Mouse (Mus musculus) CH12.LX (cell line): ENCODE measurements at regions not wholly inside any gene's neighbourhood (a gene's known extent, or its start where the extent isn't known, plus 50 kb on each side); places are given as distances from the start of the nearest gene placed in this dataset.
A peak's percentile ranks its signal among the peaks of the same experiment; 100 is the strongest.

Experiments used
- DNase-seq: peaks from one replicate; pipeline ENCODE4 v3.0.0-alpha.2; 2013; ENCODE audit errors: extremely low read depth
- H3K27ac ChIP-seq: 2 replicates; pipeline ENCODE4 v1.5.1; 2012; ENCODE audit warnings: low read depth, mild to moderate bottlenecking, control low read depth, moderate library complexity; ENCODE audit not compliant: insufficient read depth
- H3K27me3 ChIP-seq: replicated peaks from 2 replicates; pipeline ENCODE3; 2012; ENCODE audit warnings: inconsistent platforms
- H3K36me3 ChIP-seq, 2 experiments: replicated peaks in 1 of 2; 2 replicates each; pipeline versions ENCODE3 to v1.6.1; 2012; ENCODE audit warnings: inconsistent platforms in 1 of 2, low read length in 1 of 2, mild to moderate bottlenecking in 1 of 2, mixed read lengths in 1 of 2, moderate library complexity in 1 of 2; ENCODE audit not compliant: control insufficient read depth in 1 of 2, insufficient read depth in 1 of 2
- H3K4me1 ChIP-seq, 2 experiments: 2 replicates each; pipeline ENCODE4 v1.6.1; 2012; ENCODE audit warnings: inconsistent platforms in 1 of 2, moderate library complexity in 1 of 2; ENCODE audit not compliant: insufficient read depth in 2 of 2, control insufficient read depth in 1 of 2
- H3K4me2 ChIP-seq: 2 replicates; pipeline ENCODE4 v1.6.1; 2012; ENCODE audit warnings: low read depth, mild to moderate bottlenecking, control low read depth; ENCODE audit not compliant: poor library complexity, insufficient read depth, severe bottlenecking
- H3K4me3 ChIP-seq, 3 experiments: fragments of 150-350 bp in 1 of 3; sonication (generic) in 1 of 3; replicated peaks in 1 of 3; 2 replicates each; pipeline versions ENCODE3 to v1.5.1; 2011 to 2012; ENCODE audit warnings: low read depth in 2 of 3, low read length in 2 of 3, mild to moderate bottlenecking in 2 of 3, moderate library complexity in 2 of 3, control low read depth in 1 of 3, improper control_type of control experiment in 1 of 3, inconsistent platforms in 1 of 3, mixed read lengths in 1 of 3; ENCODE audit not compliant: poor library complexity in 1 of 3
- H3K79me2 ChIP-seq: replicated peaks from 2 replicates; pipeline ENCODE4 v1.6.1; 2012; ENCODE audit warnings: mild to moderate bottlenecking, moderate library complexity; ENCODE audit not compliant: control insufficient read depth, poor library complexity, insufficient read depth, severe bottlenecking; ENCODE audit errors: extremely low read depth
- H3K9ac ChIP-seq: 2 replicates; pipeline ENCODE4 v1.6.1; 2012; ENCODE audit warnings: low read depth, mild to moderate bottlenecking, control low read depth, moderate library complexity; ENCODE audit not compliant: insufficient read depth
- H3K9me3 ChIP-seq: replicated peaks from 2 replicates; pipeline ENCODE3; 2012; ENCODE audit warnings: low read length, inconsistent platforms, mixed read lengths
- CHD1 ChIP-seq: IDR thresholded peaks from 2 replicates; pipeline ENCODE4 v1.6.1; 2012; ENCODE audit warnings: low read depth, low read length, improper control_type of control experiment, inconsistent platforms
- CHD2 ChIP-seq: IDR thresholded peaks from 2 replicates; pipeline ENCODE4 v1.6.1; 2011; ENCODE audit warnings: low read length, improper control_type of control experiment
- ELF1 ChIP-seq: IDR thresholded peaks from 2 replicates; pipeline ENCODE4 v1.6.1; 2014; ENCODE audit warnings: low read depth, mild to moderate bottlenecking, inconsistent platforms, low read length, improper control_type of control experiment
- ETS1 ChIP-seq: conservative IDR thresholded peaks from 2 replicates; pipeline ENCODE4 v1.6.1; 2012; ENCODE audit warnings: low read depth, mild to moderate bottlenecking, inconsistent platforms, low read length, improper control_type of control experiment, moderate library complexity
- GABPA ChIP-seq: IDR thresholded peaks from 2 replicates; pipeline ENCODE4 v1.6.1; 2012; ENCODE audit warnings: low read depth, low read length, improper control_type of control experiment, inconsistent platforms; ENCODE audit not compliant: insufficient replicate concordance
- JUN ChIP-seq: IDR thresholded peaks from 2 replicates; pipeline ENCODE4 v1.6.1; 2011; ENCODE audit warnings: low read depth, mild to moderate bottlenecking, low read length, improper control_type of control experiment, moderate library complexity; ENCODE audit not compliant: insufficient read depth
- MAX ChIP-seq: IDR thresholded peaks from 2 replicates; pipeline ENCODE4 v1.6.1; 2011; ENCODE audit warnings: low read length, improper control_type of control experiment
- MEF2A ChIP-seq: IDR thresholded peaks from 2 replicates; pipeline ENCODE4 v1.6.1; 2014; ENCODE audit warnings: low read depth, mild to moderate bottlenecking, inconsistent platforms, low read length, improper control_type of control experiment, borderline replicate concordance
- MYC ChIP-seq: IDR thresholded peaks from 2 replicates; pipeline ENCODE4 v1.6.1; 2011; ENCODE audit warnings: low read depth, mild to moderate bottlenecking, improper control_type of control experiment, low read length
- NELFE ChIP-seq: IDR thresholded peaks from 2 replicates; pipeline ENCODE4 v1.6.1; 2011; ENCODE audit warnings: low read depth, low read length, improper control_type of control experiment
- NRF1 ChIP-seq: IDR thresholded peaks from 2 replicates; pipeline ENCODE4 v1.6.1; 2014; ENCODE audit warnings: low read depth, mild to moderate bottlenecking, inconsistent platforms, low read length, improper control_type of control experiment, moderate library complexity
- SMC3 ChIP-seq: IDR thresholded peaks from 2 replicates; pipeline ENCODE4 v1.6.1; 2011; ENCODE audit warnings: low read depth, low read length, improper control_type of control experiment
- ZMIZ1 ChIP-seq: IDR thresholded peaks from 2 replicates; pipeline ENCODE4 v1.6.1; 2012; ENCODE audit warnings: low read depth, mild to moderate bottlenecking, inconsistent platforms, low read length, improper control_type of control experiment
- ZNF384 ChIP-seq: IDR thresholded peaks from 2 replicates; pipeline ENCODE4 v1.6.1; 2012; ENCODE audit warnings: low read depth, low read length, improper control_type of control experiment, inconsistent platforms
- dilution Hi-C: fragments of 300-500 bp; cut with MboI; formaldehyde crosslinking; loops from 2 replicates; pipeline ENCODE4 v1.14.3; 2020; ENCODE audit warnings: low sequenced_read_pairs; ENCODE audit not compliant: extremely low pct_unique_long_range_greater_than_20kb, extremely low pct_ligation_motif_present
- in situ Hi-C: fragments of 300-500 bp; cut with MboI; formaldehyde crosslinking; loops from 3 replicates; pipeline ENCODE4 v1.14.3; 2019; ENCODE audit warnings: low sequenced_read_pairs, low pct_ligation_motif_present, low pct_unique_long_range_greater_than_20kb, mixed read lengths

GRCm38 (mm10) chr17:13573036-13573435, 187.3 kb upstream of the Afdn start:
- no peak overlapping the region for H3K27ac ChIP-seq
- dilution Hi-C loops (no loop called here), in situ Hi-C loops (no loop called here)
- H3K4me2 ChIP-seq: 0 out of 2 replicates have a peak overlapping the region, but pooled peaks have one; percentile 52
- peaks cover 13 to 38% of the 10 kb centered on the region in 2 experiments for H3K4me1 ChIP-seq
- no peaks in the 10 kb centered on the region for H3K27me3 ChIP-seq
- no peaks in the 10 kb centered on the region for H3K36me3 ChIP-seq
- H3K4me3 ChIP-seq: no peak overlapping the region
- no peaks in the 10 kb centered on the region for H3K9me3 ChIP-seq
- H3K79me2 ChIP-seq: no peaks in the 10 kb centered on the region
- DNase-seq: peak; percentile 55
- TF ChIP-seq NELFE (no peak), NRF1 (no peak), GABPA (no peak), CHD1 (no peak), MEF2A (no peak), ZMIZ1 (no peak), MAX (no peak), MYC (no peak), CHD2 (no peak), ETS1 (no peak), ZNF384 (no peak), SMC3 (no peak)
- H3K9ac ChIP-seq: no peak overlapping the region

GRCm38 (mm10) chr17:13574122-13574521, 186.2 kb upstream of the Afdn start:
- no peak overlapping the region for H3K9ac ChIP-seq
- no peaks in the 10 kb centered on the region for H3K79me2 ChIP-seq
- no peak overlapping the region for H3K27ac ChIP-seq
- dilution Hi-C loops: no loop called here
- H3K4me1 ChIP-seq: peaks cover 13 to 38% of the 10 kb centered on the region in 2 experiments
- peak; percentile 49; the same call in 1 of the 2 replicates for TF ChIP-seq ELF1
- no peak for TF ChIP-seq GABPA
- no peak for DNase-seq
- H3K27me3 ChIP-seq: no peaks in the 10 kb centered on the region
- no peak overlapping the region for H3K4me2 ChIP-seq
- H3K36me3 ChIP-seq: no peaks in the 10 kb centered on the region
- no peaks in the 10 kb centered on the region for H3K9me3 ChIP-seq
- in situ Hi-C loops: no loop called here
- no peak overlapping the region for H3K4me3 ChIP-seq

- Histone ChIP-seq H3K9ac (no peak overlapping the region), H3K4me1 (peaks cover 13 to 38% of the 10 kb centered on the region in 2 experiments), H3K9me3 (no peaks in the 10 kb centered on the region), H3K27me3 (no peaks in the 10 kb centered on the region), H3K4me2 (no peak overlapping the region), H3K36me3 (no peaks in the 10 kb centered on the region), H3K27ac (no peak overlapping the region), H3K4me3 (no peak overlapping the region), H3K79me2 (no peaks in the 10 kb centered on the region)
- in situ Hi-C loops: no loop called here
- DNase-seq: no peak
- dilution Hi-C loops: no loop called here
- TF ChIP-seq JUN: no peak
Observed at GRCm38 (mm10) chr17:13574682-13575444, 185.5 kb upstream of the Afdn start.
